Mouse (Mus musculus) midbrain, embryonic 11.5 days (tissue): ENCODE data around the gene Gm732. TPM values are rescaled to one million over a fixed set of nuclear protein-coding genes. Genes with fewer than 3 reads are reported as not detected.

Experiments
- ATAC-seq: fragments of 200-750 bp; cut with Nextera tagmentation; 2 replicates; pipeline ENCODE4 v1.8.0; 2017; ENCODE audit warnings: moderate TSS enrichment, moderate library complexity; ENCODE audit not compliant: low FRiP score
- DNase-seq: peaks from one replicate; pipeline ENCODE4 v3.0.0; 2015; ENCODE audit warnings: low spot score; ENCODE audit errors: missing footprints
- H3K27ac ChIP-seq: fragments of 300-500 bp; sonication (generic); 2 replicates; pipeline ENCODE4 v1.5.1; 2014; ENCODE audit warnings: low read depth, low read length
- H3K27me3 ChIP-seq: fragments of 300-500 bp; sonication (generic); 2 replicates; pipeline ENCODE4 v1.6.1; 2014; ENCODE audit warnings: mild to moderate bottlenecking, low read length, moderate library complexity, mixed read lengths; ENCODE audit not compliant: control insufficient read depth, insufficient read depth
- H3K36me3 ChIP-seq: fragments of 300-500 bp; sonication (generic); 2 replicates; pipeline ENCODE4 v1.6.1; 2014; ENCODE audit warnings: mild to moderate bottlenecking, low read length, moderate library complexity, mixed read lengths; ENCODE audit not compliant: control insufficient read depth, insufficient read depth
- H3K4me1 ChIP-seq: fragments of 300-500 bp; sonication (generic); 2 replicates; pipeline ENCODE4 v1.6.1; 2014; ENCODE audit warnings: low read length; ENCODE audit not compliant: control insufficient read depth, insufficient read depth
- H3K4me2 ChIP-seq: fragments of 300-500 bp; sonication (generic); 2 replicates; pipeline ENCODE4 v1.6.1; 2014; ENCODE audit warnings: mild to moderate bottlenecking, moderate library complexity
- H3K4me3 ChIP-seq: fragments of 300-500 bp; sonication (generic); 2 replicates; pipeline ENCODE4 v1.5.1; 2014; ENCODE audit warnings: low read depth, low read length
- H3K9ac ChIP-seq: fragments of 300-500 bp; sonication (generic); 2 replicates; pipeline ENCODE4 v1.6.1; 2014; ENCODE audit warnings: low read length
- H3K9me3 ChIP-seq: fragments of 300-500 bp; sonication (generic); 2 replicates; pipeline ENCODE4 v1.6.1; 2016; ENCODE audit warnings: low read length; ENCODE audit not compliant: control insufficient read depth
- WGBS: fragments of 180-500 bp; shearing (Covaris S2); extraction: QIAGEN DNeasy Blood & Tissue Kit; methylation state at CpG from one replicate; pipeline ENCODE4 v1.1.7; 2014; 5-methylcytosine and 5-hydroxymethylcytosine counted together
- polyA plus RNA-seq: library from polyadenylated mRNA; unstranded; fragments of >200 nt; fragmentation: Nextera tagmentation; extraction: Ambion mirVana; gene quantifications from 2 replicates; pipeline ENCODE4 v1.2.1, GENCODE M21; 2014

Gene Gm732
- polyA plus RNA-seq, result not detected in 2 replicates

DNA sequence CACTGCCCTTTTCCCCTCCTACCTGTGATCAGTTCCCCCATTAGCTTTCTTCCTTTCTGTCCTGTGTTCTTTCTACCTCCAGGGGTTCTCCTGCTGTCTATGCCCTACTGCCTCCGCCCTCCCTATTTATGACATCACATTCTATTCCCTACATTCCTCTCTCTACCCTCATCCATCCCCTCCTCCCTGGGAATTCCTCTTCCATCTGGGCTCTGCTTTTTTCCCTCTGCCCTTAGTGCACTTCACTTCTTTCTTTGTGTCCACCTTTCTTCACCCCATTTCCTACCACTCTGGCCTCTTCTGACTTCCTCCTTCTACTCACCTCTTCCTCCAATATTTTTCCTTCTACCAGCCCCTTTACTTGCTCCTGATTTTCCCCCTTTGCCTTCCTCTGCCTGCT is at the start of gene Gm732:
Gene Gm732 (minus strand): TSS at position 101 of the 400 bp plus-strand sequence.
- Histone ChIP-seq H3K27me3 (no peaks in the 10 kb centered on the region), H3K36me3 (no peaks in the 10 kb centered on the region), H3K4me2 (no peak within 1 kb of the TSS), H3K4me1 (no peaks in the 10 kb centered on the region), H3K27ac (no peak within 1 kb of the TSS), H3K4me3 (no peak within 1 kb of the TSS), H3K9me3 (no peaks in the 10 kb centered on the region), H3K9ac (no peak within 1 kb of the TSS)
- 86% methylated on average over 1 of the region's 1 CpGs for WGBS
- ATAC-seq (no peak), DNase-seq (no peak)

Other genes with a start within 250 kb of the Gm732 start
- 0.17 TPM in 1 of 2 replicates, not detected in the other for gene Tent5d, start 155.9 kb downstream of the Gm732 start, polyA plus RNA-seq
- gene 2610002M06Rik, start 132.1 kb downstream of the Gm732 start, polyA plus RNA-seq, result 10.2 and 10.5 TPM in 2 replicates